Mouse (Mus musculus) gastrocnemius, postnatal 25 days (tissue): ENCODE measurements around the gene Tmtc2. TPM values are rescaled to one million over a fixed set of nuclear protein-coding genes. Genes with fewer than 3 reads are reported as not detected.

Experiments
- DNase-seq: peaks from one replicate; pipeline ENCODE4 v3.0.0; 2022
- total RNA-seq, 2 experiments: library from RNA; stranded (reverse); gene quantifications; 1 replicate in 1 of 2; 2 replicates in 1 of 2; pipeline ENCODE4 v1.2.3; 2021

The Tmtc2 gene
- total RNA-seq, 2 experiments from 2014 or later = 1.2 to 1.3 TPM

DNA sequence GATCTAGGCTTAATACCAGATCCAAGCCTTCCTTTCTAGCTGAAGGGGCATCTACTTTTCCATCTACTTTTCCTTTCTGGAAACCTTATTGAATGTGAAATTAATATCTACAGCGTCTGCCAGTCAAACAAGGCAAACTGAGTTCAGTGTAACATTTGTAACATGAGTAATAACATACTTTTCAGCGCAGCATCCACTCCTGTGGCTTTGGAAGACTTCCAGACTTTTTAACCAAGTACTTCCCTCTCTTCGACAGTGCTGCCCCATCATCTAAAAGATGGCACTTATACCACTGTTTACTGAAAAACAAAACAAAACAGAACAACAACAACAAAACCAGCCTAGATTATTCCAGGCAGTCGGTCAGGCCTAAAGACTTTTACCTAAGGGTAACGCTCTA is 409.0 kb downstream of the Tmtc2 start:
- DNase-seq = no peak

DNA sequence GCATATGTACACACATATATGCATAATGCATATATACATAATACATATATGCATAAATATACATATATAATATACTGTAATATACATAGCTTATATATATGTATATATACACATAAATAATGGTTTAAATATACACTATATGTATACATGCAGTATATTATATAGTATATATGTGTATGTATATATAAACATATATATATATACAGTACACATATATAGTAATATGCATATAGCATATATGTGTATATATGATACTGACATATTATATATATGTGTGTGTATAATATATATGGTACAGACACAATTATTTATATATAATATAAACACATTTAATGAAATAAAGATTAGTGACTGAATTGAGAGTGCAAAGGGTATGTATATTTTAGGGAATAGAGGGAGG is 420.5 kb downstream of the Tmtc2 start:
- DNase-seq = no peak

DNA sequence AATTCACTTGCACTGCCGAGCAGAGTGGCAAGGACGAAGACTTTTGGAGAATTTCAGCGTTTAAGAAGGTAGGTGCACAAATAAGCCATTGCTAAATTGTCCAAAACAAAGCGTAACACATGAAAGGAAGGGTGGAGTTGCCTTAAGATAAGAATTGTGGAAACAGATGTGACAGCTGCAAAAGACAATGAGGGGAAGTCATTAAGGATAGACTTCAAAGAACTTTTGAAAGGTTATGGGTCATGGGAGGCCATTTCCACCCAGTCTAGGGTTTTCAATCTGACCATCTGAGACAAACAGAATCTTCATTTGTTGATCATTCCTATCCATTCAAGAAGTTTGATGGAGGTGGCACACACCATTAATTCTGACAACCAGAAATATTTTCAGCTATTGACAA is 429.9 kb downstream of the Tmtc2 start:
- DNase-seq = no peak

DNA sequence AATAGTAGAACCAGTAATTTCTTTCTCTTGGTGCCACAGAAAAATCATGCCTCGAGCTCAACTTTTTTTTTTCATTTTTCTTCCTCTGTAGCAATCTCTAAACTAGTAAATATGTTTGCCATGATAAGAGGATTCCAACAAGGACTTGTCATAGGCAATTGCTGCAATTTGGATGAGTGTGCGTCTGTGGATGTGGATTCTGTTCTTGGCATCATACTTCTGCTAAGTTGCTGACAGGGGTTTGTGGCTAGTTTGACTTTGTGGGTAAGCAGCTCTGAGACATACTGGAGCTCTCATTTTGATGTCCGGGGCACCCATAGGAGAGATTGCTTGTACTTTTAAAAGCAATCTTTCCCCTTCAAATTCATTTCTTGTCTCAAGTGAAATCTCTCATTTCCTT is 432.1 kb downstream of the Tmtc2 start:
- DNase-seq = no peak
